Mouse (Mus musculus): ENCODE data around the gene Nav1. TPM values are rescaled to one million over a fixed set of nuclear protein-coding genes. Genes with fewer than 3 reads are reported as not detected.

The Nav1 gene
- polyA plus RNA-seq, 1 experiment, result 33.7 TPM

- Histone ChIP-seq H3K79me2 (ENCODE audit: control insufficient read depth, insufficient read depth) (peaks cover 76% of the 10 kb centered on the region), H3K4me2 (ENCODE audit: low read depth) (no peak overlapping the region), H3K4me3 (no peak overlapping the region), H3K36me3 (ENCODE audit: control insufficient read depth, insufficient read depth) (no peaks in the 10 kb centered on the region), H3K27me3 (ENCODE audit: control insufficient read depth, insufficient read depth, insufficient read length) (no peaks in the 10 kb centered on the region), H3ac (ENCODE audit: control insufficient read depth, insufficient read length) (no peak overlapping the region)
- no peak for TF ChIP-seq CEBPB (IDR thresholded peaks at IDR 0.05; ENCODE audit: insufficient read depth, poor library complexity, severe bottlenecking)
- TF ChIP-seq E2F4 (IDR thresholded peaks at IDR 0.05; ENCODE audit: insufficient read depth), result no peak
- TF ChIP-seq USF1 (IDR thresholded peaks at IDR 0.05; ENCODE audit: low read depth), result no peak
- TF ChIP-seq MYOD1 (IDR thresholded peaks at IDR 0.05; ENCODE audit: control insufficient read depth in 1 of 3, insufficient read length in 2 of 3, low read depth in 2 of 3), result no peak
These were observed 36.6 kb upstream of the Nav1 start for GRCm38 (mm10) chr1:135643691-135644090.

- Histone ChIP-seq H3K27me3 (ENCODE audit: control insufficient read depth, insufficient read depth, insufficient read length) (no peaks in the 10 kb centered on the region), H3ac (ENCODE audit: control insufficient read depth, insufficient read length) (no peak overlapping the region), H3K79me2 (ENCODE audit: control insufficient read depth, insufficient read depth) (peaks cover 48% of the 10 kb centered on the region), H3K4me2 (ENCODE audit: low read depth) (no peak overlapping the region), H3K4me3 (no peak overlapping the region), H3K36me3 (ENCODE audit: control insufficient read depth, insufficient read depth) (no peaks in the 10 kb centered on the region)
- TF ChIP-seq CEBPB (IDR thresholded peaks at IDR 0.05; ENCODE audit: insufficient read depth, poor library complexity, severe bottlenecking) (0 out of 2 replicates have a peak, but pooled peaks have one; percentile 22), MYOD1 (IDR thresholded peaks at IDR 0.05; ENCODE audit: control insufficient read depth in 1 of 3, insufficient read length in 2 of 3, low read depth in 2 of 3) (no peak)
These were observed 32.8 kb upstream of the Nav1 start for GRCm38 (mm10) chr1:135639853-135640252.

- no peak overlapping the region for H3ac ChIP-seq (ENCODE audit: control insufficient read depth, insufficient read length)
- no peak for TF ChIP-seq POLR2A (IDR thresholded peaks at IDR 0.05; ENCODE audit: insufficient read length, low read depth)
- no peak for TF ChIP-seq SRF (IDR thresholded peaks at IDR 0.05; ENCODE audit: control insufficient read depth, insufficient read length, low read depth)
- no peak for TF ChIP-seq TCF3 (IDR thresholded peaks at IDR 0.05; ENCODE audit: insufficient read length, low read depth)
- TF ChIP-seq MAX (IDR thresholded peaks at IDR 0.05; ENCODE audit: low read depth), result no peak
- TF ChIP-seq USF1 (IDR thresholded peaks at IDR 0.05; ENCODE audit: low read depth), result no peak
- no peak for TF ChIP-seq MYOG (IDR thresholded peaks at IDR 0.05; ENCODE audit: control insufficient read depth in 1 of 3, insufficient read depth in 1 of 3, insufficient read length in 2 of 3, low read depth in 2 of 3)
- TF ChIP-seq MYOD1 (IDR thresholded peaks at IDR 0.05; ENCODE audit: control insufficient read depth in 1 of 3, insufficient read length in 2 of 3, low read depth in 2 of 3), result no peak
- no peak for TF ChIP-seq CEBPB (IDR thresholded peaks at IDR 0.05; ENCODE audit: insufficient read depth, poor library complexity, severe bottlenecking)
- TF ChIP-seq REST (IDR thresholded peaks at IDR 0.05; ENCODE audit: insufficient read depth, insufficient read length), result no peak
- TF ChIP-seq E2F4 (IDR thresholded peaks at IDR 0.05; ENCODE audit: insufficient read depth), result no peak
- H3K27me3 ChIP-seq (ENCODE audit: control insufficient read depth, insufficient read depth, insufficient read length), result no peaks in the 10 kb centered on the region
- no peak overlapping the region for H3K4me2 ChIP-seq (ENCODE audit: low read depth)
- no peak overlapping the region for H3K4me3 ChIP-seq
- no peaks in the 10 kb centered on the region for H3K36me3 ChIP-seq (ENCODE audit: control insufficient read depth, insufficient read depth)
- H3K79me2 ChIP-seq (ENCODE audit: control insufficient read depth, insufficient read depth), result peaks cover 49% of the 10 kb centered on the region
These were observed 32.0 kb upstream of the Nav1 start for GRCm38 (mm10) chr1:135639093-135639492.

GRCm38 (mm10) chr1:135637574-135638008 lies 30.5 kb upstream of the Nav1 start:
- TF ChIP-seq TCF12 (IDR thresholded peaks at IDR 0.05; ENCODE audit: insufficient read depth, poor library complexity, severe bottlenecking) (peak; percentile 11), POLR2AphosphoS2 (IDR thresholded peaks at IDR 0.05; ENCODE audit: insufficient read length, low read depth) (no peak), MAX (IDR thresholded peaks at IDR 0.05; ENCODE audit: low read depth) (no peak), CEBPB (IDR thresholded peaks at IDR 0.05; ENCODE audit: insufficient read depth, poor library complexity, severe bottlenecking) (no peak), SRF (IDR thresholded peaks at IDR 0.05; ENCODE audit: control insufficient read depth, insufficient read length, low read depth) (no peak), MYOG (IDR thresholded peaks at IDR 0.05; ENCODE audit: control insufficient read depth in 1 of 3, insufficient read depth in 1 of 3, insufficient read length in 2 of 3, low read depth in 2 of 3) (no peak), USF1 (IDR thresholded peaks at IDR 0.05; ENCODE audit: low read depth) (peak; percentile 52), POLR2A (IDR thresholded peaks at IDR 0.05; ENCODE audit: insufficient read length, low read depth) (no peak), E2F4 (IDR thresholded peaks at IDR 0.05; ENCODE audit: insufficient read depth) (no peak), MYOD1 (IDR thresholded peaks at IDR 0.05; ENCODE audit: control insufficient read depth in 1 of 3, insufficient read length in 2 of 3, low read depth in 2 of 3) (peak in 1 of 3 experiments; percentile 43), REST (IDR thresholded peaks at IDR 0.05; ENCODE audit: insufficient read depth, insufficient read length) (no peak), TCF3 (IDR thresholded peaks at IDR 0.05; ENCODE audit: insufficient read length, low read depth) (no peak)
- Histone ChIP-seq H3K4me3 (no peak overlapping the region), H3K79me2 (ENCODE audit: control insufficient read depth, insufficient read depth) (peaks cover 56% of the 10 kb centered on the region), H3K36me3 (ENCODE audit: control insufficient read depth, insufficient read depth) (no peaks in the 10 kb centered on the region), H3K4me2 (ENCODE audit: low read depth) (peak overlapping the region; percentile 65), H3ac (ENCODE audit: control insufficient read depth, insufficient read length) (no peak overlapping the region), H3K27me3 (ENCODE audit: control insufficient read depth, insufficient read depth, insufficient read length) (no peaks in the 10 kb centered on the region)

- TF ChIP-seq POLR2A (IDR thresholded peaks at IDR 0.05; ENCODE audit: insufficient read length, low read depth) (no peak), CEBPB (IDR thresholded peaks at IDR 0.05; ENCODE audit: insufficient read depth, poor library complexity, severe bottlenecking) (0 out of 2 replicates have a peak, but pooled peaks have one; percentile 5)
- H3K4me3 ChIP-seq, result no peak overlapping the region
- no peak overlapping the region for H3ac ChIP-seq (ENCODE audit: control insufficient read depth, insufficient read length)
These were observed 29.0 kb upstream of the Nav1 start for GRCm38 (mm10) chr1:135636111-135636511.

More at GRCm38 (mm10) chr1:135636111-135636511, 29.0 kb upstream of the Nav1 start:
- Histone ChIP-seq H3K27me3 (ENCODE audit: control insufficient read depth, insufficient read depth, insufficient read length) (no peaks in the 10 kb centered on the region), H3K4me2 (ENCODE audit: low read depth) (peak overlapping the region; percentile 65), H3K79me2 (ENCODE audit: control insufficient read depth, insufficient read depth) (peaks cover 57% of the 10 kb centered on the region), H3K36me3 (ENCODE audit: control insufficient read depth, insufficient read depth) (no peaks in the 10 kb centered on the region)
